Mouse (Mus musculus) E14TG2a.4 (cell line): ENCODE measurements around the gene Trpm3.

ENCODE experiments used
- CTCF ChIP-seq: conservative IDR thresholded peaks from 2 replicates; pipeline ENCODE4 v1.5.1; 2014; ENCODE audit warnings: low read length
- NANOG ChIP-seq: IDR thresholded peaks from 2 replicates; pipeline ENCODE4 v1.6.1; 2014; ENCODE audit warnings: borderline replicate concordance, low read length, mixed read lengths

DNA sequence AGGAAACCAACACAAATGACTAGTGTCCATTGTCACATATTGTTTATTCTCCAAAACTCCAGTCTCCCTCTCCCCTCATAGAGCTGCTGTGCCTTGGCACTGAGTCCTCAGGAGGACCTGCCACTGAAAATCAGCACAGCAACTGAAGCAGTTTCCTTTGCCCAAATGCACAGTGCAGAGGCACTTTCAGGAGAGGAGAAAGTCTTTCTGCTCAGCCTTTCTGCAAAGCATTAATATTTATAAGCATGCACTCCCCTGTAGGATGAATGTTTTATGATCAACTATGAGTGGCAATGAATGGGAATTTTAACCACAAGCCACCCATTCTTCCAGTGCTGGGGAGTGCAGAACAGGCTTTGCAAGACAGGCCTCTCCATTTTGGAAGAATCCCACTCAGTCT, 592.1 kb downstream of the Trpm3 start:
- TF ChIP-seq CTCF (no peak), NANOG (no peak)
